Mouse (Mus musculus) CH12.LX (cell line): ENCODE measurements around the gene Spred1. TPM values are rescaled to one million over a fixed set of nuclear protein-coding genes. Genes with fewer than 3 reads are reported as not detected.

Experiments
- DNase-seq: peaks from one replicate; pipeline ENCODE4 v3.0.0-alpha.2; 2013; ENCODE audit errors: extremely low read depth
- H3K27ac ChIP-seq: 2 replicates; pipeline ENCODE4 v1.5.1; 2012; ENCODE audit warnings: low read depth, mild to moderate bottlenecking, control low read depth, moderate library complexity; ENCODE audit not compliant: insufficient read depth
- H3K27me3 ChIP-seq: replicated peaks from 2 replicates; pipeline ENCODE3; 2012; ENCODE audit warnings: inconsistent platforms
- H3K36me3 ChIP-seq, 2 experiments: replicated peaks in 1 of 2; 2 replicates each; pipeline versions ENCODE3 to v1.6.1; 2012; ENCODE audit warnings: inconsistent platforms in 1 of 2, low read length in 1 of 2, mild to moderate bottlenecking in 1 of 2, mixed read lengths in 1 of 2, moderate library complexity in 1 of 2; ENCODE audit not compliant: control insufficient read depth in 1 of 2, insufficient read depth in 1 of 2
- H3K4me1 ChIP-seq, 2 experiments: 2 replicates each; pipeline ENCODE4 v1.6.1; 2012; ENCODE audit warnings: inconsistent platforms in 1 of 2, moderate library complexity in 1 of 2; ENCODE audit not compliant: insufficient read depth in 2 of 2, control insufficient read depth in 1 of 2
- H3K4me2 ChIP-seq: 2 replicates; pipeline ENCODE4 v1.6.1; 2012; ENCODE audit warnings: low read depth, mild to moderate bottlenecking, control low read depth; ENCODE audit not compliant: poor library complexity, insufficient read depth, severe bottlenecking
- H3K4me3 ChIP-seq, 3 experiments: fragments of 150-350 bp in 1 of 3; sonication (generic) in 1 of 3; replicated peaks in 1 of 3; 2 replicates each; pipeline versions ENCODE3 to v1.5.1; 2011 to 2012; ENCODE audit warnings: low read depth in 2 of 3, low read length in 2 of 3, mild to moderate bottlenecking in 2 of 3, moderate library complexity in 2 of 3, control low read depth in 1 of 3, improper control_type of control experiment in 1 of 3, inconsistent platforms in 1 of 3, mixed read lengths in 1 of 3; ENCODE audit not compliant: poor library complexity in 1 of 3
- H3K79me2 ChIP-seq: replicated peaks from 2 replicates; pipeline ENCODE4 v1.6.1; 2012; ENCODE audit warnings: mild to moderate bottlenecking, moderate library complexity; ENCODE audit not compliant: control insufficient read depth, poor library complexity, insufficient read depth, severe bottlenecking; ENCODE audit errors: extremely low read depth
- H3K9ac ChIP-seq: 2 replicates; pipeline ENCODE4 v1.6.1; 2012; ENCODE audit warnings: low read depth, mild to moderate bottlenecking, control low read depth, moderate library complexity; ENCODE audit not compliant: insufficient read depth
- H3K9me3 ChIP-seq: replicated peaks from 2 replicates; pipeline ENCODE3; 2012; ENCODE audit warnings: low read length, inconsistent platforms, mixed read lengths
- BHLHE40 ChIP-seq: IDR thresholded peaks from 2 replicates; pipeline ENCODE4 v1.6.1; 2011; ENCODE audit warnings: mild to moderate bottlenecking, low read depth, low read length, improper control_type of control experiment
- CHD1 ChIP-seq: IDR thresholded peaks from 2 replicates; pipeline ENCODE4 v1.6.1; 2012; ENCODE audit warnings: low read depth, low read length, improper control_type of control experiment, inconsistent platforms
- CHD2 ChIP-seq: IDR thresholded peaks from 2 replicates; pipeline ENCODE4 v1.6.1; 2011; ENCODE audit warnings: low read length, improper control_type of control experiment
- CTCF ChIP-seq, 2 experiments: IDR thresholded peaks in 1 of 2; conservative IDR thresholded peaks in 1 of 2; 2 replicates each; pipeline ENCODE4 v1.5.1; 2011 to 2012; ENCODE audit warnings: low read depth in 2 of 2, low read length in 2 of 2, improper control_type of control experiment in 1 of 2, inconsistent platforms in 1 of 2, mild to moderate bottlenecking in 1 of 2, moderate library complexity in 1 of 2
- E2F4 ChIP-seq: IDR thresholded peaks from 2 replicates; pipeline ENCODE4 v1.6.1; 2011; ENCODE audit warnings: low read depth, low read length, improper control_type of control experiment; ENCODE audit not compliant: insufficient replicate concordance
- ELF1 ChIP-seq: IDR thresholded peaks from 2 replicates; pipeline ENCODE4 v1.6.1; 2014; ENCODE audit warnings: low read depth, mild to moderate bottlenecking, inconsistent platforms, low read length, improper control_type of control experiment
- GABPA ChIP-seq: IDR thresholded peaks from 2 replicates; pipeline ENCODE4 v1.6.1; 2012; ENCODE audit warnings: low read depth, low read length, improper control_type of control experiment, inconsistent platforms; ENCODE audit not compliant: insufficient replicate concordance
- HCFC1 ChIP-seq: IDR thresholded peaks from 2 replicates; pipeline ENCODE4 v1.6.1; 2012; ENCODE audit warnings: low read depth, mild to moderate bottlenecking, inconsistent platforms, low read length, improper control_type of control experiment
- JUND ChIP-seq: conservative IDR thresholded peaks from 2 replicates; pipeline ENCODE4 v1.6.1; 2011; ENCODE audit warnings: low read depth, low read length, improper control_type of control experiment
- KAT2A ChIP-seq: IDR thresholded peaks from 2 replicates; pipeline ENCODE4 v1.6.1; 2012; ENCODE audit warnings: low read length, improper control_type of control experiment, inconsistent platforms; ENCODE audit not compliant: insufficient replicate concordance
- MAFK ChIP-seq: IDR thresholded peaks from 2 replicates; pipeline ENCODE4 v1.6.1; 2011; ENCODE audit warnings: low read length, improper control_type of control experiment; ENCODE audit not compliant: insufficient replicate concordance
- MAX ChIP-seq: IDR thresholded peaks from 2 replicates; pipeline ENCODE4 v1.6.1; 2011; ENCODE audit warnings: low read length, improper control_type of control experiment
- MYC ChIP-seq: IDR thresholded peaks from 2 replicates; pipeline ENCODE4 v1.6.1; 2011; ENCODE audit warnings: low read depth, mild to moderate bottlenecking, improper control_type of control experiment, low read length
- NRF1 ChIP-seq: IDR thresholded peaks from 2 replicates; pipeline ENCODE4 v1.6.1; 2014; ENCODE audit warnings: low read depth, mild to moderate bottlenecking, inconsistent platforms, low read length, improper control_type of control experiment, moderate library complexity
- RAD21 ChIP-seq: IDR thresholded peaks from 2 replicates; pipeline ENCODE4 v1.6.1; 2011; ENCODE audit warnings: low read depth, mild to moderate bottlenecking, low read length, improper control_type of control experiment, moderate library complexity
- SIN3A ChIP-seq: IDR thresholded peaks from 2 replicates; pipeline ENCODE4 v1.6.1; 2012; ENCODE audit warnings: low read length, improper control_type of control experiment, inconsistent platforms
- SMC3 ChIP-seq: IDR thresholded peaks from 2 replicates; pipeline ENCODE4 v1.6.1; 2011; ENCODE audit warnings: low read depth, low read length, improper control_type of control experiment
- TBP ChIP-seq: conservative IDR thresholded peaks from 2 replicates; pipeline ENCODE4 v1.6.1; 2011; ENCODE audit warnings: low read depth, low read length, improper control_type of control experiment
- USF2 ChIP-seq: conservative IDR thresholded peaks from 2 replicates; pipeline ENCODE4 v1.6.1; 2011; ENCODE audit warnings: low read depth, low read length, improper control_type of control experiment
- ZNF384 ChIP-seq: IDR thresholded peaks from 2 replicates; pipeline ENCODE4 v1.6.1; 2012; ENCODE audit warnings: low read depth, low read length, improper control_type of control experiment, inconsistent platforms
- dilution Hi-C: fragments of 300-500 bp; cut with MboI; formaldehyde crosslinking; loops from 2 replicates; pipeline ENCODE4 v1.14.3; 2020; ENCODE audit warnings: low sequenced_read_pairs; ENCODE audit not compliant: extremely low pct_unique_long_range_greater_than_20kb, extremely low pct_ligation_motif_present
- in situ Hi-C: fragments of 300-500 bp; cut with MboI; formaldehyde crosslinking; loops from 3 replicates; pipeline ENCODE4 v1.14.3; 2019; ENCODE audit warnings: low sequenced_read_pairs, low pct_ligation_motif_present, low pct_unique_long_range_greater_than_20kb, mixed read lengths
- polyA plus RNA-seq: library from polyadenylated mRNA; unstranded; fragments of >175 nt; gene quantifications from 2 replicates; pipeline ENCODE4 v1.2.1, GENCODE M21; 2012; ENCODE audit warnings: low read depth; ENCODE audit not compliant: insufficient read length
- total RNA-seq, 2 experiments: library from RNA; depleted of rRNA; stranded (reverse); fragments of 300-350 nt in 1 of 2; fragments of >200 nt in 1 of 2; gene quantifications; 2 replicates each; pipeline ENCODE4 v1.2.3; 2012 to 2014

Spred1 gene
- total and polyA plus RNA-seq, 3 experiments, result 6.9 to 16.5 (median 8.8) TPM

GRCm38 (mm10) chr2:117169037-117169436, 47.9 kb downstream of the Spred1 start:
- Histone ChIP-seq H3K4me2 (no peak overlapping the region), H3K36me3 (peaks cover 8 to 23% of the 10 kb centered on the region in 2 experiments), H3K4me1 (peaks cover 0 to 14% of the 10 kb centered on the region in 2 experiments; a peak in 1 of 4 replicates), H3K27ac (no peak overlapping the region), H3K4me3 (no peak overlapping the region), H3K9ac (no peak overlapping the region), H3K79me2 (no peaks in the 10 kb centered on the region)
- in situ Hi-C loops (no loop called here), dilution Hi-C loops (no loop called here)
- DNase-seq, result peak; percentile 18
- TF ChIP-seq MAFK (no peak), TBP (no peak), HCFC1 (no peak), CHD1 (no peak)
- TF ChIP-seq, all 38 proteins: peak for 0
- no peaks in the 10 kb centered on the region for H3K9me3 ChIP-seq
- H3K27me3 ChIP-seq, result no peaks in the 10 kb centered on the region

GRCm38 (mm10) chr2:117172981-117173380, 51.8 kb downstream of the Spred1 start:
- Histone ChIP-seq H3K36me3 (peaks cover 15 to 46% of the 10 kb centered on the region in 2 experiments), H3K4me3 (no peak overlapping the region), H3K27ac (no peak overlapping the region), H3K4me2 (no peak overlapping the region), H3K9ac (no peak overlapping the region), H3K4me1 (peaks cover 0 to 14% of the 10 kb centered on the region in 2 experiments; a peak in 1 of 4 replicates), H3K27me3 (no peaks in the 10 kb centered on the region), H3K9me3 (no peaks in the 10 kb centered on the region), H3K79me2 (no peaks in the 10 kb centered on the region)
- TF ChIP-seq RAD21, result peak; percentile 12
- TF ChIP-seq SMC3, result peak; percentile 27
- no peak for TF ChIP-seq GABPA
- TF ChIP-seq CTCF (conservative IDR thresholded peaks at IDR 0.05 in 1 of 2, IDR thresholded peaks at IDR 0.05 in 1 of 2; ENCODE audit: low read depth in 2 of 2, low read length in 2 of 2), result peak in 1 of 2 experiments; percentile 43; a peak in 2 of 4 replicates
- in situ Hi-C loops (loop anchor here (10.0 kb wide), 1 partner anchor 48 kb away; the partner anchor contains the start of gene Spred1), dilution Hi-C loops (no loop called here)
- DNase-seq, result no peak

GRCm38 (mm10) chr2:117176066-117176465, 54.9 kb downstream of the Spred1 start:
- no peaks in the 10 kb centered on the region for H3K9me3 ChIP-seq
- H3K9ac ChIP-seq, result no peak overlapping the region
- DNase-seq, result no peak
- H3K27ac ChIP-seq, result no peak overlapping the region
- dilution Hi-C loops (no loop called here), in situ Hi-C loops (loop anchor here (10.0 kb wide), 1 partner anchor 51 kb away; the partner anchor contains the start of gene Spred1)
- H3K4me2 ChIP-seq, result no peak overlapping the region
- H3K36me3 ChIP-seq, result peaks cover 15 to 48% of the 10 kb centered on the region in 2 experiments
- H3K27me3 ChIP-seq, result no peaks in the 10 kb centered on the region
- no peaks in the 10 kb centered on the region for H3K79me2 ChIP-seq
- no peak overlapping the region for H3K4me3 ChIP-seq
- H3K4me1 ChIP-seq, result peaks cover 0 to 10% of the 10 kb centered on the region in 2 experiments; a peak in 1 of 4 replicates
- TF ChIP-seq JUND, result no peak
- TF ChIP-seq SIN3A, result no peak
- no peak for TF ChIP-seq KAT2A
- no peak for TF ChIP-seq MAX
- no peak for TF ChIP-seq CHD2
- no peak for TF ChIP-seq NRF1
- TF ChIP-seq MAFK, result no peak
- TF ChIP-seq ZNF384, result no peak
- TF ChIP-seq USF2, result no peak
- no peak for TF ChIP-seq E2F4
- TF ChIP-seq MYC, result no peak
- no peak for TF ChIP-seq BHLHE40
- TF ChIP-seq ELF1, result no peak
